Mouse (Mus musculus): ENCODE measurements at regions not wholly inside any gene's neighbourhood (a gene's known extent, or its start where the extent isn't known, plus 50 kb on each side); places are given as distances from the start of the nearest gene placed in this dataset.

DNA sequence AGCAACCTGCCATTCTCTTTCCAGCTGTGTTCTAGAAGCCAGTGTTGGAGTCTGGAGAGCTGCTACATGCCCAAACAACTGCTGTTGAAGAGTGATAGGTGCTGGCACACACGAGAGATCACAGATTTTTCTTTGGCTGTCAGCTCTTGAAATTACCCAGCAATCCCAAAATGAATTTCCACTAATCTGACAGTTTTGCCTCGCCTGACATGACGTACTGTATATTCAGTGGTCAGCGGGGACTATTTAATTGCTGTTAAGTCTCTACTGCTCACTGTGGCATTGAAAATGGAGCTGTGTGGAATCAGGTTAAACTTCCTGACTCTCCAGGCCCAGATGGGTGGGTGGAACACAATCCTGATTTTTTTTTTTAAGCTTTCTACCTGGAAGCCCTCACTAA is 222.5 kb downstream of the Gm11011 start:
- Histone ChIP-seq H3K36me3 (replicated peaks; ENCODE audit: control insufficient read depth, insufficient read depth, low read depth) (no peaks in the 10 kb centered on the region), H3K4me3 (ENCODE audit: insufficient read depth in 1 of 2, low read depth in 2 of 2, low read length in 2 of 2) (no peak overlapping the region), H3K4me2 (ENCODE audit: low read depth) (no peak overlapping the region), H3K9me3 (ENCODE audit: control insufficient read depth, low read length) (no peaks in the 10 kb centered on the region), H3K4me1 (replicated peaks; ENCODE audit: control insufficient read depth in 2 of 2, insufficient read depth in 2 of 2, low read length in 1 of 2) (no peaks in the 10 kb centered on the region), H3K9ac (replicated peaks) (no peak overlapping the region), H3K27me3 (ENCODE audit: control insufficient read depth, insufficient read depth, low read length) (no peaks in the 10 kb centered on the region), H3K27ac (no peak overlapping the region)
- WGBS (ENCODE audit: insufficient replicate concordance), result 57% methylated on average over 4 of the region's 4 CpGs
- DNase-seq (ENCODE audit: low read depth in 3 of 3, low spot score in 3 of 3) (no peak), ATAC-seq (ENCODE audit: insufficient read depth) (no peak)
- no peak for TF ChIP-seq EP300 (IDR thresholded peaks at IDR 0.05; ENCODE audit: low read depth)
- TF ChIP-seq CTCF (IDR thresholded peaks at IDR 0.05; ENCODE audit: low read depth), result no peak

DNA sequence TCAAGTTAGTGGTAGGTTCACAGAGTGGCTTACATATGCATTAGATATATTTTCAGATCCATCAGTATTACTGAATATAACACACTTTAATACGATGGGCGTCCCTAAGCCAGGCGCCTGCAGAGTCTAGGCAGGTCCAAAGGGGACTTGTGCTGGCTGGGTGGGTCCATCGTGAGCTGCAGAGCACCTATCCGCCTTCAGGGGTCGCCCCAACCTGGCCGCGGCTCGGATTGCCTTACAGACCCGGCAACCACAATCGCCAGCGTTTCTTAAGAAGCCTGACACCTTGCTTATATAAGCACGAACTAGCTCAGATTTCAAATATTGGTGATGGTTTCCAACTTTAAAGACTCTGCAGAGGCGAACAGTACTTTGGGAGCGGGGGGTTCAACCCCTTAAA is 227.3 kb downstream of the Gm11011 start:
- Histone ChIP-seq H3K36me3 (replicated peaks; ENCODE audit: control insufficient read depth, insufficient read depth, low read depth) (no peaks in the 10 kb centered on the region), H3K4me2 (ENCODE audit: low read depth) (peak overlapping the region; percentile 2; the same call in 1 of the 2 replicates), H3K9me3 (ENCODE audit: control insufficient read depth, low read length) (no peaks in the 10 kb centered on the region), H3K4me3 (ENCODE audit: insufficient read depth in 1 of 2, low read depth in 2 of 2, low read length in 2 of 2) (no peak overlapping the region), H3K9ac (replicated peaks) (no peak overlapping the region), H3K4me1 (replicated peaks; ENCODE audit: control insufficient read depth in 2 of 2, insufficient read depth in 2 of 2, low read length in 1 of 2) (no peaks in the 10 kb centered on the region), H3K27me3 (ENCODE audit: control insufficient read depth, insufficient read depth, low read length) (no peaks in the 10 kb centered on the region), H3K27ac (no peak overlapping the region)
- DNase-seq (ENCODE audit: low read depth in 3 of 3, low spot score in 3 of 3), result no peak
- no peak for ATAC-seq (ENCODE audit: insufficient read depth)
- WGBS (ENCODE audit: insufficient replicate concordance), result 18% methylated on average over 15 of the region's 15 CpGs
- TF ChIP-seq EP300 (IDR thresholded peaks at IDR 0.05; ENCODE audit: low read depth), result no peak
- peak; percentile 44; the same call in 1 of the 2 replicates for TF ChIP-seq CTCF (IDR thresholded peaks at IDR 0.05; ENCODE audit: low read depth)

DNA sequence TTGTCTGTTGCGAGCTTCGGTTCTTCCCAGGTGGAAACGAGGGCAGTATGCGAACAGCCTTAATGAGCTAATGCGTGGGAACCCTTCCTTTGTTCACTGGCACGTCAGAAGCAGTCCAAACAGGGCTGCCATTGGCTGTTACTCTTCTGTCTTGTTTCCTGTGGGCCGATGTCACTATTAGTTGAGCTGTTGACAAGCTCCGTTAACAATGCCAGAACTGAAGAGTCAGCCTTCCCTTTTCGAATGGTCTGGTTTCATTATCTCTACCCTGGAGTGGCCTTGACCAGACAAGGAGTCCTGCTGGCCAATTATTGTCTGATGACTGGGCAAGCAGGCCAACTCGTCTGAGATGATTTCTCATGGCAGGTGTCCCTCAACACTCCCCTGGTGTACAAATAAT is 230.1 kb downstream of the Gm11011 start:
- no peaks in the 10 kb centered on the region for H3K9me3 ChIP-seq (ENCODE audit: control insufficient read depth, low read length)
- no peak for DNase-seq (ENCODE audit: low read depth in 3 of 3, low spot score in 3 of 3)
- ATAC-seq (ENCODE audit: insufficient read depth), result no peak
- no peak overlapping the region for H3K9ac ChIP-seq (replicated peaks)
- no peak for TF ChIP-seq EP300 (IDR thresholded peaks at IDR 0.05; ENCODE audit: low read depth)
- TF ChIP-seq CTCF (IDR thresholded peaks at IDR 0.05; ENCODE audit: low read depth), result no peak
- no peaks in the 10 kb centered on the region for H3K4me1 ChIP-seq (replicated peaks; ENCODE audit: control insufficient read depth in 2 of 2, insufficient read depth in 2 of 2, low read length in 1 of 2)
- no peak overlapping the region for H3K4me3 ChIP-seq (ENCODE audit: insufficient read depth in 1 of 2, low read depth in 2 of 2, low read length in 2 of 2)
- no peaks in the 10 kb centered on the region for H3K27me3 ChIP-seq (ENCODE audit: control insufficient read depth, insufficient read depth, low read length)
- 51% methylated on average over 10 of the region's 10 CpGs for WGBS (ENCODE audit: insufficient replicate concordance)
- no peak overlapping the region for H3K27ac ChIP-seq
- no peaks in the 10 kb centered on the region for H3K36me3 ChIP-seq (replicated peaks; ENCODE audit: control insufficient read depth, insufficient read depth, low read depth)
- H3K4me2 ChIP-seq (ENCODE audit: low read depth), result no peak overlapping the region

DNA sequence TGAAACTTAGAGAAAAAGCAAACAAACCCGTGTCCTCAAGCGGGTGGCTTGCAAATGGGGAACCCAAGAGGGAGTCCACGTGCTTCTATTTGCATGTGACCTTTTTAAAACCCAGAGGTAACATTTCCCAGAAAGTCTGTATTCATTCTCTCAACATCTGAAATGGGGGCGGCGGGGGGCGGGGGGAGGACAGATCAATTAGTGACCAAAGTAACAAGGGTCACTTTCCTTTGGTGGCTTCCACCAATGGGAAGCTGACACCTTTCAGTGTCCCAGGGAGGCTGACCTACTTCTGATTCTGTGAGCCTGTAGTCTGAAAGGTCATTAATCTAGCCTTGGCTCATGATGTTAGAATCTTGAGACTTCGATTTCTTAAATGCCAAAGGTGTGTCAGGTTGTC is 236.0 kb downstream of the Gm11011 start:
- no peak overlapping the region for H3K4me3 ChIP-seq (ENCODE audit: insufficient read depth in 1 of 2, low read depth in 2 of 2, low read length in 2 of 2)
- no peak overlapping the region for H3K9ac ChIP-seq (replicated peaks)
- 58% methylated on average over 7 of the region's 7 CpGs for WGBS (ENCODE audit: insufficient replicate concordance)
- no peaks in the 10 kb centered on the region for H3K27me3 ChIP-seq (ENCODE audit: control insufficient read depth, insufficient read depth, low read length)
- no peak overlapping the region for H3K27ac ChIP-seq
- no peak for DNase-seq (ENCODE audit: low read depth in 3 of 3, low spot score in 3 of 3)
- H3K36me3 ChIP-seq (replicated peaks; ENCODE audit: control insufficient read depth, insufficient read depth, low read depth), result no peaks in the 10 kb centered on the region
- H3K9me3 ChIP-seq (ENCODE audit: control insufficient read depth, low read length), result no peaks in the 10 kb centered on the region; the same call in 1 of the 2 replicates
- ATAC-seq (ENCODE audit: insufficient read depth), result no peak
- no peak overlapping the region for H3K4me2 ChIP-seq (ENCODE audit: low read depth)
- H3K4me1 ChIP-seq (replicated peaks; ENCODE audit: control insufficient read depth in 2 of 2, insufficient read depth in 2 of 2, low read length in 1 of 2), result no peaks in the 10 kb centered on the region
- no peak for TF ChIP-seq EP300 (IDR thresholded peaks at IDR 0.05; ENCODE audit: low read depth)
- no peak for TF ChIP-seq CTCF (IDR thresholded peaks at IDR 0.05; ENCODE audit: low read depth)

DNA sequence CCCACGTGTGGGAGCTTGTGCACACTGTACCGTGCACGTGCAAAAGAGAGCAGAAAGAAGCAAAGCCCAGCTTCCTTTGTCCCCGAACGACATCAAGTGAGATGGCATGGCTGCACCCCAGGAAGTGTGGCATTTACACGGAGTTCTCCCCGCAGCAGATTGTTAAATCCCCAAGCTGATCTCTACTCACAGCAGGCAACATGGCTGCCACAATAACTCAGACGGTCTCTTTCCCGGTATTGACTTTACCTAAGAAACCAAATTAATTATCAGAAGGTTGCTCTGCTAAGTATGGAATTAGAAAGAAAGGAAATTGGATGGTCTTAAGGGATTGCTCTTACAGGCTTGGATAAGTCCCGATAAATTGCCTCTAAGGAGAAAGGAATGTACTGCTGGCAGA is 241.4 kb downstream of the Gm11011 start:
- no peak for ATAC-seq (ENCODE audit: insufficient read depth)

More for the DNA sequence above, 241.4 kb downstream of the Gm11011 start:
- 62% methylated on average over 10 of the region's 10 CpGs for WGBS (ENCODE audit: insufficient replicate concordance)
- Histone ChIP-seq H3K4me3 (ENCODE audit: insufficient read depth in 1 of 2, low read depth in 2 of 2, low read length in 2 of 2) (no peak overlapping the region), H3K27me3 (ENCODE audit: control insufficient read depth, insufficient read depth, low read length) (no peaks in the 10 kb centered on the region), H3K36me3 (replicated peaks; ENCODE audit: control insufficient read depth, insufficient read depth, low read depth) (no peaks in the 10 kb centered on the region), H3K27ac (no peak overlapping the region), H3K4me1 (replicated peaks; ENCODE audit: control insufficient read depth in 2 of 2, insufficient read depth in 2 of 2, low read length in 1 of 2) (no peaks in the 10 kb centered on the region), H3K4me2 (ENCODE audit: low read depth) (no peak overlapping the region), H3K9me3 (ENCODE audit: control insufficient read depth, low read length) (no peaks in the 10 kb centered on the region; the same call in 1 of the 2 replicates), H3K9ac (replicated peaks) (no peak overlapping the region)
- DNase-seq (ENCODE audit: low read depth in 3 of 3, low spot score in 3 of 3), result no peak
- no peak for TF ChIP-seq EP300 (IDR thresholded peaks at IDR 0.05; ENCODE audit: low read depth)
